Mouse (Mus musculus) heart, postnatal 25 days (tissue): Measurements from ENCODE around the gene Mios. TPM values are rescaled to one million over a fixed set of nuclear protein-coding genes. Genes with fewer than 3 reads are reported as not detected.

Source experiments
- DNase-seq: peaks from one replicate; pipeline ENCODE4 v3.0.0; 2022; ENCODE audit warnings: low spot score
- intact Hi-C: fragments of 180-260 bp; cut with DNase I; formaldehyde crosslinking; loops from one replicate; pipeline ENCODE4 v1.15.1; 2025
- total RNA-seq, 2 experiments: library from RNA; stranded (reverse); gene quantifications; 2 replicates each; pipeline ENCODE4 v1.2.3; 2021

The Mios gene
- total RNA-seq, result 10 to 100 TPM; 17.1 to 18.0 TPM

GRCm38 (mm10) chr6:8209047-8209865 is at the start of gene Mios:
Mios (plus strand) TSS chr6:8209222.
- intact Hi-C loops, result no loop called here
- DNase-seq, result peak; percentile 81

DNA sequence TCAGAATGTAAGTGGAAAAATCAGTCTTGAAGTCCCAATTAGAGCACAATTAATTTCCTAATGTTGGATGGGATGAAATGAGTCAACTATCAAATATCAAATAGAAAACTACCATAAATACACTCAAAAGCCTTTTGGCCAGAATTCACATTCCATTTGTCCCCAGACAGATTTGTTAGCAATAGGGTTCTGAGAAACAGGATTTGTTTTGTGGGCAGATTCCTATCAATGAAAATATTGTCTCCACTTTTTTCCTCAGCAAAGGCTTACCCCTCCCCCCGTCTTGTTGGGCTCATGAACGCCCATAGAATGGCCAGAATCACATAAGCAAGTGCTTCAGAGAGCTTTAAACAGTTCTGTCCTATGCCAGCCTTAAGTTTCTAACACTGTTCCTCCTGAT is 49.0 kb upstream of the Mios start:
- DNase-seq, result no peak
- intact Hi-C loops, result no loop called here

- intact Hi-C loops, result no loop called here
- no peak for DNase-seq
Observed at GRCm38 (mm10) chr6:8164741-8165140, 44.3 kb upstream of the Mios start.

GRCm38 (mm10) chr6:8172101-8172500 is 36.9 kb upstream of the Mios start:
- intact Hi-C loops, result no loop called here
- DNase-seq, result no peak

DNA sequence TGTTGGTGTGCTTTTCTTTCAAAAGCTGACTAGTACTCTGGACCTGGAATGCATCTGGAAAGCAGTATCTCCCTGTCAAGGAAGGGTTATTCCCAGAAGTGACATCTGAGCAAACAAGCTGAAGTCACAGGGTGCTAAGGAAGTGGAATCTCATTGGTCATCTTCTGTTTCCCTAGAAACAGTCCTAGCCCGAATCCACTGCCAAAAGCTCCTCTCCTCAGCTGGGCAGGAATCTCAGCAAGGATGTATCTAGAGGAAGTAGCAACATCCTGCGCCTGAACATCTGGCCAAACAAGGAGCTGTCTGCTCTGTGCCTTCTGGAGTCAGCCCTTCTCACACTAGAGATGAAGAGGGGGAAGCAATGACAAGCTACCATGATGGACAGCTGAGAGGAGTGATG is 35.0 kb upstream of the Mios start:
- no peak for DNase-seq
- intact Hi-C loops, result no loop called here

- DNase-seq, result no peak
- intact Hi-C loops, result no loop called here
Observed at GRCm38 (mm10) chr6:8175346-8175745, 33.7 kb upstream of the Mios start.

GRCm38 (mm10) chr6:8176116-8176515 is 32.9 kb upstream of the Mios start:
- DNase-seq, result no peak
- intact Hi-C loops, result no loop called here

DNA sequence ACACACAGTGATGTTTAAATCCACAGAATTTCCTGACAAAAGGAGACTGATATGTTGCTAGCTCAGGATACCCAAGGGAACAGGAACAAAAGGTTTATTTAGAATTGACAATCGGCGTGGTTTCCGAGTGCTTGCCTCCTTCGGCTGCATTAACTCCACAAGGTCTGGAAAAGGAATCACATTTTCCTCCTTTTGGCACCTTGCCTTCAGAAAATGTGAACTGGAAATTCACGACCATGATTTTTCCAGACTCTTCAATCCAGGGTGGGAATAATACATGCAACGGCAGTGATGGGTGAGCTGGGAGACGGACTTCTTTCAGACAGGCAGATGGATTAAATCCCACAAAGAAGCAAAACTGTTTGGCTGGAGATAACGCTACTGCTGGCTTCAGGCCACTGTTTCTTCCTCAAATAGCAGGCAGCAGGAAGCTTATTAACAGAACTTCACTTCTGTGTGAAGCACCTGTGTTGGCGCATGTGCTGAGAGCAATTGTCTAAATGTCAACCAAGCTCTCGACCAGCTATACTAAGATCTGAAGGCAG is 30.6 kb upstream of the Mios start:
- no peak for DNase-seq
- intact Hi-C loops, result loop anchor here (2.0 kb wide), 1 partner anchor 84 kb away; no protein-coding TSS in a partner anchor

- intact Hi-C loops, result loop anchor here (1.0 to 2.0 kb wide), 3 partner anchors 122 to 456 kb away; no protein-coding TSS in a partner anchor
- no peak for DNase-seq
Observed at GRCm38 (mm10) chr6:8188599-8189233, 20.3 kb upstream of the Mios start.

GRCm38 (mm10) chr6:8189917-8190316 is 19.1 kb upstream of the Mios start:
- DNase-seq, result no peak

DNA sequence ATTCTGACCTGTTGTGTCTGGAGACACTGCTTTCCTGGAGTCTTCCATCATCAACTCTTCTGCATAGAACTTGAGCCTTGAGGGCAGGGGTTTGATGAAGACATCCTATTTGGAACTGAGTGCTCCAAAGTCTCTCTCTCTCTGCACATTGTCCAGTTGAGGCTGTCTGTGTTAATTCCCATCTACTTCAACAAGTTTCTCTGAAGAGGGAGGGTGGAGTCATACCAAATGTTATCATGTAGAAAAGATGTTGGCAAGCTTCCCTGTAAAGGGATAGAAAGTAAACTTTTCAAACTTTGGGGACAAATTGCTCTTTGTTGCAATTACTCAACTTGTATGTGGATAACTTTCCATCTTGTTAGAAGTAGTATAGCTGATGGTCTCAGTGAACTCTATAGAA is 16.5 kb upstream of the Mios start, which contains the start of gene Col28a1:
Gene Col28a1, minus strand, starts transcription at position 101 of the 400 bp plus-strand sequence.
- no peak for DNase-seq

More at GRCm38 (mm10) chr6:8189917-8190316, 19.1 kb upstream of the Mios start:
- intact Hi-C loops, result loop anchor here (1.0 to 2.0 kb wide), 3 partner anchors 124 to 457 kb away; no protein-coding TSS in a partner anchor

DNA sequence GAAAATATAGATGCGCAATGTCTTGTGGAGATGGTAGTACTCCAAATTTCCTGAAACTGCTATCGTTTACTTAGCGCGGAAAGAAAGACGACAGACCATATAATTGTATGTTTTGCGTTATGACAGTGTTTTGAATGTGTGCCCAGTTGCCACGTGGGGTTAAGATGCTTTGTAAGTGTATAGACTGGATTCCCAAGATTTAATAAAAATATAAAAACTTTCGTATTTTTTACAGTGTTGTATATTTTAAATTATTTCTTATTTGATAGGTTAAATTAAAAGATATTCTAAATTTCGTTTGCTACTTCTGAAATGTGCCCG is 804 bp downstream of the Mios start:
- no peak for DNase-seq
- intact Hi-C loops, result loop anchor here (5.0 kb wide), 1 partner anchor 47 kb away; the partner anchor contains the start of genes Gm45062, Rpa3 and Umad1

More for the DNA sequence above, 16.5 kb upstream of the Mios start, which contains the start of gene Col28a1:
- intact Hi-C loops, result no loop called here

GRCm38 (mm10) chr6:8210661-8211060 is 1.6 kb downstream of the Mios start:
- intact Hi-C loops, result loop anchor here (5.0 kb wide), 1 partner anchor 47 kb away; the partner anchor contains the start of genes Gm45062, Rpa3 and Umad1

GRCm38 (mm10) chr6:8227035-8227434 is 18.0 kb downstream of the Mios start:
- intact Hi-C loops, result no loop called here
- DNase-seq, result no peak

More at GRCm38 (mm10) chr6:8210661-8211060, 1.6 kb downstream of the Mios start:
- no peak for DNase-seq

DNA sequence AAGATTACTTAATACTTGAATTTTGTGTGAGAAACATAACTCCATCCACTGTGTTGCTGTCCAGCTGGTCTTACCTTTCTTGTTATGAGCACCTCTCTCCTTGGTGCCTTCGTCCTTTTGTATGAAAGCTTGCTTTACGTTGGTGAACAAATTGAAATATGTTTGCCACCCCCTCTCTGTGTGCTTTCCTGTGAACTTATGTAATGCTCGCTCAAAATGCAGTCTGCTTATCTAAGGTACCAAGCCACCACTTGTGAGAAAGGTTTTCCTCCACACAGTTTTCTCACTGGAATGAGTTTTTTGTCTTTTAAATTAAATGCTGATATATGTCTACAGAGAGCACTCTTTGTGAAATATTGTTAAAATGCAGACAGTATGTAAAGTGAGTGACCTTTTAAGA is 19.6 kb downstream of the Mios start:
- intact Hi-C loops, result no loop called here
- DNase-seq, result no peak

- no peak for DNase-seq
- intact Hi-C loops, result loop anchor here (5.0 kb wide), 1 partner anchor 46 kb away; no protein-coding TSS in a partner anchor
Observed at GRCm38 (mm10) chr6:8258316-8258715, 49.3 kb downstream of the Mios start.

GRCm38 (mm10) chr6:8259004-8259666 is 50.1 kb downstream of the Mios start, which contains the start of the genes Rpa3, Umad1 and Gm45062:
Rpa3 (minus strand) TSS chr6:8259173.
Umad1 (plus strand) TSS chr6:8259288.
Gm45062 (plus strand) TSS chr6:8259450.
- DNase-seq, result peak; percentile 96
- intact Hi-C loops, result loop anchor here (5.0 kb wide), 1 partner anchor 47 kb away; no protein-coding TSS in a partner anchor

DNA sequence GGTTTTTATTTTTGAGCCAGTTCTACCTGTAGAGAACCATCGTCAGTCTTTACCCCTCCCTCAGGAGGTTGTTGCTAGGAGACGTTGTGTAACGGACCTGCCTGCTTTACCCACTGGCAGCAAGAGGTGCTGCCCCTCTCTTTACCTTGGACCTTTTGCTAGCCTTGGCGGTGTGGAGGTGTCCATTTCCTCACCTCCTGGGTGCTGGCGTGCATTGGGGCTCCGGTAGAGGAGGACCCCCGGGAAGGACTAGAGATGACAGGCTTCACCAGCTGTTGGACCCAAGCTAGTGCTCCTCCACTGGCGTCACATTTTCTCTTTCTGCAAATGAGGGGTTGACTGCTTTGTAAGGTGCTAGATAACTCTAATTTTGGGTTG is 50.6 kb downstream of the Mios start:
- DNase-seq, result no peak
- intact Hi-C loops, result loop anchor here (5.0 kb wide), 1 partner anchor 47 kb away; no protein-coding TSS in a partner anchor

DNA sequence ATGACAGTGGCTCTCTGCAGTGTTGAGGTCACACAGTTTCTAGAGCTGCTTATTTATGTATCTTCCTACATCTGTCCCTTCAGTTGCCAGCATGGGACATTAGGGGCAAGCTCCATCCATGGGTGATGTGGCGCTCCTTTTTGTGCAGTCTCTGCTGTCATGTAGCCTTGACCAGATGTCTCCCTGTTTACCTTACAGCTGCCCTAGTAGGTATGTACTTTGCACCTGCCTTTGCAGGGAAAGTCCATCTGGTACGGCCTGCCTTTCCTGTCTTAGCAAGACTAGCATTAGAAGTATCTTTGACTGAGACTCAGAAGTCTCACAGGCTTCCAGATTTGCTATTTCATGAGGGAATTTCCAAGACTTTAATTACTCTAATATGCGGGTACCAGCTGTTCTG is 62.0 kb downstream of the Mios start:
- DNase-seq, result no peak
- intact Hi-C loops, result loop anchor here (5.0 to 10.0 kb wide), 3 partner anchors 204 to 564 kb away; partner anchors contain the start of gene Glcci1
